Mouse (Mus musculus) spleen, adult 18-20 months (tissue): ENCODE results near the gene 1700012B09Rik.

Source experiments
- DNase-seq, 2 experiments: peaks; one replicate each; pipeline ENCODE4 v3.0.0; 2022; ENCODE audit warnings: mixed read lengths in 2 of 2

1700012B09Rik gene

GRCm38 (mm10) chr9:14770803-14771471 lies at the start of gene 1700012B09Rik:
Gene 1700012B09Rik (minus strand): TSS chr9:14771030.
- no peak for DNase-seq

- DNase-seq = no peak
Measured at GRCm38 (mm10) chr9:14810111-14810510, 39.3 kb upstream of the 1700012B09Rik start.

DNA sequence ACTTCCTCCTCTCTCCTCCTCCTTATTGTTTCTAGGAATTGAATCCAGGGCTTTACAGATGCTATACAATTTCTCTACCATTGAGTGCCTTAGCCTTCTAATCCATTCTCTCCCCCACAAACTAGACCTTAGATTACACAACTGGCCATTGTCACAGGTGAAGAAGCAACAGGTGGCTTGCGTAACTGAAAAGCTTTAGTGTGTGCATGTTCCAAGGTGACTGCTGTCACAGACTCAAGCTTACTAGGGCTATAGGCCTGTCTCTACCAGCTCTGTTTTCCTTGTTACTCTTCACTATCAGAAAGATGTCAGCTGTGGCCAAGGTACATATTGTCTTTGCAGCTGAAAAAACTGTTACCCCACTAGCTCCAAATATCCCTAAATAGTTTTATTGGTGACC lies 36.0 kb upstream of the 1700012B09Rik start:
- DNase-seq = no peak

DNA sequence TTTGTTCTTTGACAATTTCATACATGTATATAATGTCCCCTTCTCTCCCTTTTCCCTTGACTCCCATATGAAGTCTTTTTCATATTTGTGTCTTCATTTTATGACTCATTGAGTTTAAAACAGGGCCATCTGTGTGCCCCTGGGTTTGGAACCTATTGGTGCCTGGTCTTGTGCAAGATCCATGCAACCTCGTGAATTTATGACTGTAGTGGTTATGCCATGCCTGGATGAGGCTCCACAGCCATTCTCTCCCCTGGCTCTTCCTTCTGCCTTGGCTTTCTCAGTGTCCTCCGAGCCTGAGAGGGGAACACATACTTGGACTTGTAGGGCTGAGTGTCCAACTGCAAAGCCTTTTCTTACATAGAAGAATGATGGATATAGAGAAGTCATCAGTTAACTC lies 34.9 kb upstream of the 1700012B09Rik start:
- no peak for DNase-seq

GRCm38 (mm10) chr9:14787356-14787755 lies 16.5 kb upstream of the 1700012B09Rik start:
- no peak for DNase-seq

DNA sequence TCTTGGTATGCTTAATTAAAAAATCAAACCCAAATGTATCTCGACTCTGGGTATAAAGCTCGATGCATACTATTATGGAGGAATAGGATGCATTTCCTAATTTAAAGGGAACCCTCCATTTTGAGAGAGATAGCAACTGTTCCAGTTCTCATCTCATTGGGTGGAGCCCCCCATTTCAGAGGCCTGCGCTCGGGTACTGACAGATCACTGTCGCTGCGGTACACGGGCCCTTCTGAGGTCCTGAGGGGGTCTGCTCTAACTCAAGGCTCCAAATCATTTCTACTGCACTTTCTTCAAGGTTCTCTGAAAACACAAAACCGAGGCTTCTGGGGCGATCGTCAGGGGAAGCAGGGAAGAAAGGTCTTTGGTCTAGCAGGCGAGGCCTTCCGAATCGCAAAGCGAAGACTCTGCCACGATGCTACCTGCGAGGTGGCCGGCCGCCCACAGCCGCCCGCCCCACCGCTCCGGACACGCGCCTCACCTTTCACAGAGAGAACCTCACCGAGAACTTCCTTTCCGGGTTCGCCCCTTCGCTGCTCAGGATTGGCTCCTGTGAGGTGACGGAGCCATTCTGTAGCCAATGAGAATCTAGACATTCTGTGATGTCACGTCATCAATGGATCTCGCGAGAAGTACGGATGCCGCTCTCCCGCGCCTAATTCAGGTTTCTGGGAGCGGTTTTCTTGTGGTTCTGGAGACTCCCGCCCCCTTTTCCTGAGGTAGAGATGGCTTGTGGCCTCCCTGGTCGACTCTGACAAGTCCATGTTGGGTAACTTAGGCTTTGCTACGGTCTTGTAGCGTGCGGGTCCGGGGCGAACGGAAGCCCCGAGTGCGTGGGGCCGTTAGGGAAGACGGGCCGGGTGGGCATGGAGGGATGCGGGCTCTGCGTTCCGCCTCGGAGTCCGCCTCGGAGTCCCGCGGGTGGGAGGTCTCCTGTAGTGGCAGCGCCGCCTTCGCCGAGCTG lies 13.5 kb upstream of the 1700012B09Rik start, which contains the start of the genes Mre11a and Ankrd49:
Mre11a (plus strand) TSS at position 616 of the 964 bp plus-strand sequence.
Ankrd49 (minus strand) TSS at position 818 of the 964 bp plus-strand sequence.
- DNase-seq = peak; percentile 79 to 83

DNA sequence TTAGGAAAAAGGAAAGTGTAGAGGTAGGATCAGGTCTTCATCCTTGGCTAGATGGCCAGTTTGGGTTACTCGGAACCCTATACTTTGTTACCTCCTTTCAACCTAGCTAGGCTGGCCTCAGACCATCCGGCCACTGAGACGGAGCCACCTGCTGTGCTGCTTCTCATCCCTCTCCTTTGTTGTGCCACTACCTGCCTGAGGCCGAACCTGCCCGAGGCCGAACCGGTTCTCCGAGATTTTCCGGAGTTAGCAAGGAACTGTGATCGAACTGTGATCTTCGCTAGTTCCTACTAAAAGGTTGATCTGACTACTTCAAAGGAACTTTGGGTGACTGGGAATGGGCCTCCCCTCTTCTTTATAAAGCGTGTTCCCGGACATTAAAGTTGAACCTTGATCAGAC lies 7.5 kb upstream of the 1700012B09Rik start:
- DNase-seq = no peak

GRCm38 (mm10) chr9:14773813-14774212 lies 3.0 kb upstream of the 1700012B09Rik start:
- no peak for DNase-seq

- no peak for DNase-seq
Measured at GRCm38 (mm10) chr9:14772074-14772473, 1.2 kb upstream of the 1700012B09Rik start.

DNA sequence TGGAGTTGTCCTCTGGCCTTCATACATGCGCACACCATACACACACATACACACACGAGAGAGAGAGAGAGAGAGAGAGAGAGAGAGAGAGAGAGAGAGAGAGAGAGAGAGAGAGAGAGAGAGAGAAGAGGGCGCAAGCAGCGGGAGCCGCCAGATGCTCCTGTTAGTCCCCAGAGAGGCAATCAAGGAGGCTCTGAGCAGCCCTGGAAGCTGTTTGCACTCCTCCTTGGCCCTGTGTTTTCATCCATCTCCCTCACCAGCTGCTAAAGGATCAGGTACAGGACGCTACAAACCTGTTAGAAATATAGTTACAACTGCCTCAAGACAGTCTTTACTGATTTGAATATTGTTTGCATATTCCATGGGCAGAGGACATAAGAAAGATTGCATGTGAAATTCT lies 1.0 kb downstream of the 1700012B09Rik start:
- DNase-seq = no peak

DNA sequence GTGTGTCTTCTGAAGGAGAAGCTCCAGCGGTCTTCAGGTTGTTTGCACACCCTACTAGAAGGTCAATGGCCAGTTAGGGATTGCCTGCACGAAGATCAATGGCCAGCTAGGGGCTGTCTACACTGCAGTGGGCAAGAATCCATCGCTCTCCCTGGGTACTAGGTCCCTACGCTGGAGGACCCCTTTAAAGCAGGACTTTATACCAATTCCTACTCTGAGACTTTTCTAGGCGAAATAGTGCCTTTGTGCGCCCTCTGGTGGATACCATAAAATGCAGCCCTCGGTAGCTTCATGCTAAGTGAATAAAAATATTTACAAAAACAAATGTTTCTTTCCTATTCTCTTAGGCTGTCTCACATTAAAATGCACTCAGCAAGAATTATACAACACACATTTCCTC lies 6.1 kb downstream of the 1700012B09Rik start:
- peak in 1 of 2 experiments; percentile 43 for DNase-seq

- no peak for DNase-seq
Measured at GRCm38 (mm10) chr9:14759261-14759660, 11.6 kb downstream of the 1700012B09Rik start.

DNA sequence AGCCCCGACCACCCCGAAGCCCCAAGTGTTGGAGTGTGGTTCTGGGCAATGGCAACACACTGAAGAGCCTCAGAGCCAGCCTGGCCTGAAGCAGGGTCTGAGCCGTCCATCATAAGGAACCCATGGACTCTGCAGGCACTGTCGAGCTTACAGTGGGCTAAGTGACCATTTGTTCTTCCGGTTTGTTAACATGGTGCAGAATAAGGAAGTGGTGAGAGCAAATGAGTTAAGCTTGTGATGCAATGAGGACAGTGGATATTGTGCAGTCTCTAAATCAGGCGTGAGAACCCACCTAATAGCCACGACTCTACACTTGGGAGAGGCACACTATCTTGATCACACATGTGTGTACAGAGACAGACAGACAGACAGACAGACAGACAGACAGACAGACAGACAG lies 12.2 kb downstream of the 1700012B09Rik start:
- no peak for DNase-seq

DNA sequence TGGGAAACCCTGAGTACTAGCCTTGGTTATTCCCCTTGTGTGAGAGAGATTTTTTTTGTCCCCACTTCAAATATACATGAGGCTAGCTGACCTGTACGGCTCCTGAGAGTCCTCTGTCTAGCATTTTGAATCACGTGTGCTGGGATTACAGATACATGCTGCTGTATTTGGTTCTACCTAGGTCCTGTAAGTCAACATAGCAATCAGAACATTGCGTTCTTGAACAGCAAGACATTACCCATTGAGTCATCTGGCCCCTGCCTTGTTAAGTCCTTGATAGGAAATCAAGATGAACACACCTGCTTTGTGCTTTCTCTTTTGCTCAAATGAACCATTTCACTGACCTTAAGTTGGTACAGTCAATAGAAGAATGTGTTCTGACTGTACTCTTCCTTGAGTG lies 16.4 kb downstream of the 1700012B09Rik start:
- no peak for DNase-seq

GRCm38 (mm10) chr9:14753947-14754346 lies 16.9 kb downstream of the 1700012B09Rik start:
- no peak for DNase-seq

DNA sequence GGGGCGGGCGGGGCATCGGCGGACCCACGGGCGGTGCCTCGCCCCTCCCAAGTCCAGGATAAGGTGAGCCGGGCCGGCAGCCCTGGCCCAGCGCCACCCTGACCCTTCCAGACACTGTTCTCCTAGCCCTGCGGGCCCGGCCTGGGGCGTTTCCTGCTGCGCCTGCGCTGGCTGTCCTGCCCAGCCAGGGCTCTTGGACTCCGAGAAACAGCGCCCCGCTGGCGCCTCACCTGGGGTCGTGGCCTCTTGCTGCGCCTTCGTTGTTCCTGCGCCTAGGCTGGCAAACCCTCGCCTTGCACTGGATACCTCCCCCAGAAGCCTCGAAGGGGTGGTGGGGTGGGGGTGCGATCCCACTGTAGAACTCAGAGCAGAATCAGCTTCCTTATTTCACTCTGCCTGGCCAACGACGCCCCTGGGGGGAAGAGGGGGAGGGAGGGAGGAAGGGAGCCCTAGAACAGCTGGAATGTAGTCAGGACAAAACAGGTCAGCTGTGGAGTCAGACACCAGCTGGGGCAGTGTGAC lies 18.8 kb downstream of the 1700012B09Rik start, which contains the start of gene Fut4:
Fut4 (minus strand) TSS at position 393 of the 522 bp plus-strand sequence.
- DNase-seq = peak; percentile 13 to 39

DNA sequence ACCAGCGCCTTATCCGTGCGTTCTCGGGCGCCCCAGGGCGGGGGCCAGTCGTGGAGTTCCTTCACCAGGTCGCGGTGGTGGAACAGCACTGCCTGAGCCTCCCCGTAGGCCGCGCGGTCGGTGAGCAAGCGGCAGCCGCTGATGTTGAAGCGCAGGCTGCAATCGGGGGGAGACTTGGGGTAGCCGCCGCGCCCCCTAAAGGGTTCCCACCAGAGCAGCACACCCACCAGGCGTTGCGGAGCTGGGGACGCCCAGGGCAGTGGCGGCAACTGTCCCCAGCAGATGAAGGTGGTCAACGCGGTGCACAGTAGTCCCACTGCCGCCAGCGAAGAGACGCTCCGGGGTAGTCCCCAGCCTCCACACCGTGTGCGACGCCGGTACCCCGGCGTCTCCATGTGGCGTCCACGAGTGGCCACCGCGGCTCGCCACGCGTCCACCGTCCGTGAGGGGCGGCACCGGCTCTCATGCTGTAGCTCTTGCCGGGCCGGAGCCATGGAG lies 19.3 kb downstream of the 1700012B09Rik start:
- peak in 1 of 2 experiments; percentile 18 for DNase-seq

GRCm38 (mm10) chr9:14750901-14751502 lies 19.8 kb downstream of the 1700012B09Rik start:
- DNase-seq = no peak

DNA sequence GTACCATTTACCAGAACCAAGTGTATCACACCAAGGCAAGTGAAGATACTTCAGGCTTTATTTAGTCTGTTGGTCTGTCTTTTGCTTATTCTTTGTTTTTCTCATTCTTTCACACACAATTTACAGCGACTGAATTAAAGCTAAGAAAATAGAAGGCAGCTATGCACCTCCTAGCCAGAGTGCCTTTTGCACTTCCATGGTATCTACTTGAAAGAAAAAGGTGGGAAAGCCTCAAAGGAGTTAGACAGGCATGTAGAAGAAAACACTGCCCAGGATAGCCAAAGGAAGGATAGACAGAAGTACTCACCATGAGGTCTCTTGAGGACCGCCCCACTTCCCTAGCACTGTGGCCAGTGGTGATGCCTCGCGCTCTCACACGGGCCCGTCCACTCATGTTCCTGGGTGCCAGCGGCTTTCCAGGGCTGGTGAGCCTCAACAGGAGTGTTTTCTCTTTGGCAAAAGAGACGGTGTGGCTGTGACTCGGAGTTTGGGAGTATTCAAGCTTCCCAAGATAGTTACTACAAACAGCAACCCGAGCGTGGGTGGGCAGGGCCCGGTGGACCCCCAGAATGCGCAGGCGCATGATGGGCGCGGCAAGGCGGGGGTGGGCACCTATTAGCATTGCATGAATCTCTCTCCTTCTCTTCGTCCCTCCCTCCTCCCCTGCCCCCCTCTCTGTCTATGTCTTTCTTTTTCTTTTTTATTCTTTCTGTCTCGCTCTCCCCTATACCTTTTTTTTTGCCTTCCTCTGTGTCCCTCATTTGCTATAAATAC lies 30.5 kb downstream of the 1700012B09Rik start, which contains the start of gene Piwil4:
Piwil4 (minus strand) TSS at position 583 of the 774 bp plus-strand sequence.
- DNase-seq = no peak

DNA sequence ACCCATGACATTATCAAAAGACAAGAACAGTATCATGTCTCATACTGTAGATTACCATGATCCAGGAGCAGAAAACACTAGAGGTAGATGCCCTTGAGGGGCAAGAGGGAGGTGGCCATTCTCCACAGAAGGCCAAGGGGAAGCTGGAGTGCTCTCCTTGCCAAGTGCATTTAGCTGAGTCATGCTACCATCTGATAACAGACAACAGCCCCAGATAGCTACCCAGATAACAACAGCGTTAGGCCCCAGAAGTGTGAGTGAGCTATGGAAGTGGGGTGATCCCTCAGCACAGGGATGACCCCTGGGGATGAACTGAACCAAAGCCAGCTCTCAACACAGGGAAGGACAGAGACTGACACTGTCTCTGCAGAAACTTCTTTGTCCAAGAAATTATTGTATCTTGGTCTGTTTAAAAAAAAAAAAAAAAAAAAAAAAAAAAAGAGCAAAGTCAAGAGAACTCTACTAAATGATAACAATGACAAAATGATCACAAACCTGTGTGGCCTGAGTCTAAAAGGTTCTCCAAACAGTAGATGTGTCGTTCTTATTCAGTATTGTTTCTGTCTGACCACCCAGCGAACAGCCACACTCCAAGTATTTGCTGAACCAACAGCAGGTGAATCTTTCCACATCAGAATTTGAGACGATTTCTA lies 31.2 kb downstream of the 1700012B09Rik start:
- DNase-seq = no peak

DNA sequence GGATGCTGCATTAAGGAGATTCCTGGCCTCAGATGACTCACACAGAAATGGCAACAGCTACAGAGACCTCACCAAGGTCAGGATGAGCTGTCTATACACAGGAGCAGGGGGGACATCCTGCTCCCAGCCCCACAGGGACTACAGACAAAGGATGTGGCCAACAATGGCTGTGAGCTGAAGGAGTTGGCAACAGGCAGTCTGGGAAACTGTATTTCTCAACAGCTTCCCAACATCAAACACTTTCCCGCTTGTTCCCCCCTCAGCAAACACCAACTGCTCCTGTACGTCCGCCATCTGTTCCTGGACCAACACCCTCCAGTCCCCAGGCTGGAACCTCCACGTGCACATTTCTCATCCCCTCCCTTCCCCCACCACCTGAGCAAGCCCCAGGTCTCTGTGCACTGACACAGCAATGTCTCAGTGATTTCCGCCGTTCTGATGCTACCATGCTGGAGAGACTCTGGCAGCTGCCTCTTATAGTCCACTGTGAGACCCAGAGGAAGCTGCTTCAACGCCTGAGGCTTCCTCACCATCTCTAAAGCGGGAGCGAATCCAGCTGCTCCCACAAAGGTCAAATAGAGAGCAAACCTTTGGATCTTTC lies 39.8 kb downstream of the 1700012B09Rik start:
- DNase-seq = no peak
